Mouse (Mus musculus) heart, postnatal 0 days (tissue): Measurements from ENCODE around the gene Top3a.

Experiments used
- CTCF ChIP-seq: IDR thresholded peaks from 2 replicates; pipeline ENCODE4 v1.5.1; 2016; ENCODE audit warnings: antibody characterized with exemption, control low read depth, low read depth
- EP300 ChIP-seq: IDR thresholded peaks from 2 replicates; pipeline ENCODE4 v1.6.1; 2016; ENCODE audit warnings: antibody characterized with exemption, low read depth

DNA sequence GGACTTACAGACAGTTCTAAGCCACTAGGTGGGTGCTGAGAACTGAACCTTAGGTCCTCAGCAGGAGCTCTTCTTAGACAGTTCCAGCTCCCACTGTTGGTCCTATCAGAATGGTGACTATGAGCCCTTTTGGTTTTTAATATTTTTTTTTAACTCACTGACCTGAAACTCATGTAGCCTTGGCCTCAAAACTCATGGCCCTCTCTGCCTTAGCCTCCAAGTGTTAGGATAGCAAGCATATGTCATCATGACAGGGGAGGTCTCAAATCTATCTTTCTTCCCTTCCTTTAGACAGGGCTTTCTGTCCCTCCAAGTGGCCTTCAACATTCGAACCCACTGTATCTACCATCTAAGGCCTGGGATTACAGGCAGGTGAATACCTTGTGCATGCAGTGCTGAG is 23.7 kb upstream of the Top3a start:
- TF ChIP-seq CTCF (no peak), EP300 (no peak)
